8 mouse cellular contexts compared by ENCODE assay signal in the genomic region with DNA sequence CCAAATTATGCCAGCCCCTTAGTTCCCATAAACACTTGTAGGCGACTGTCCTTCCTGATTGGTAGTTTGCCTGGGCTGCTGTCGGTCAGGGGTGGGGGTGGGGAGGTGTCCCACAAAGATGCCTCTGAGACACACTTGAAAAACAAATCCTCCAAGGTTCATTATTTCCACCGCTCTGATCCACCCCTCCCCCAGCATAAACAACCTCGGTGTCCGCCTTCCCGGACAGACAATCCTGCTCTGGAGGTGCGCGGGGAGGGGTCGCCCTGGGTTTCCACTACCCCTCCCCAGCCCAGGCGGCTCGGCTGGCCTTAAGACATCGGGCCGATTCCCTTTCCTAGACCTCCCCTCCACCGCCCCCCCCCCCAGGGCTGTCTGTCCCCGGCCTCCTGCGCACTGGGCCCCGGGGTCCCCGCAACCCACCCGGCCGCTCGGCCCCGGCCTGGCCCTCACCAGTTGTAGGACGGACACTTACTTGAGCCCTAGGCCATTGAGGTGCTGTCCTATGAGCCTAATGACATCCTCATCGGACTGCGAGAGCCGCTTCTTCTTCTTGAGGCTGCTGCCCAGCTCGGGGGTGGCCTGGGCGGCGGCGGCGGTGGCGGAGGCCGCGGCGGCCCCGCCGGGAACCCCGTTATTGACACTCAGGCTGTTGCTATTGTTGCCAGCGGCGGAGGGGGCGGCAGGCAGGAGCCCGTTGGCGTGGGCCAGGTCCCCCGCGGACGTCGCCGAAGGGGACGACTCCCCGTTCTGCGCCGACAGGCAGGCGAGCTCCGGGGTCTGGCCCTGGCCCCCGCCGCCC. TPM values are rescaled to one million over a fixed set of nuclear protein-coding genes. Genes with fewer than 3 reads are reported as not detected.
A peak's percentile ranks its signal among the peaks of the same experiment; 100 is the strongest.
DNase-seq lines count a peak whose midpoint lies in the region; ATAC-seq and TF ChIP-seq lines count a peak whose summit lies in the region.

No protein-coding gene starts in this region.

- H3K4me3 ChIP-seq in heart, adult 2 months: peak overlapping the region; percentile 79
- peak overlapping the region; percentile 98 for H3K4me3 ChIP-seq in liver, embryonic 16.5 days (ENCODE audit: low read depth, low read length)
- peak overlapping the region; percentile 100 for H3K4me3 ChIP-seq in neural tube, embryonic 11.5 days (ENCODE audit: low read depth, low read length)

- DNase-seq in CD4-positive helper T cell, adult 2 months (ENCODE audit: low read depth, low spot score): peak; percentile 59
- DNase-seq in adrenal gland, adult (ENCODE audit: inconsistent age in 2 of 2, low spot score in 1 of 2): peak; percentile 57 to 83
- peak; percentile 39 for DNase-seq in embryo, embryonic 10.5 days (ENCODE audit: low spot score)
- DNase-seq in heart, adult 2 months: peak; percentile 61 to 70
- peak; percentile 52 for DNase-seq in kidney, adult 18-20 months
- DNase-seq in neural tube, embryonic 11.5 days (ENCODE audit: low spot score): peak; percentile 54
- DNase-seq in testis, postnatal 14 days (ENCODE audit: low spot score): peak; percentile 57

- peaks cover 21% of the 10 kb centered on the region for H3K36me3 ChIP-seq in heart, adult 2 months (ENCODE audit: control insufficient read depth, insufficient read depth, low read length)
- peaks cover 23% of the 10 kb centered on the region for H3K36me3 ChIP-seq in liver, embryonic 16.5 days (ENCODE audit: control insufficient read depth, insufficient read depth)
- peaks cover 4% of the 10 kb centered on the region for H3K36me3 ChIP-seq in neural tube, embryonic 11.5 days (ENCODE audit: control insufficient read depth, insufficient read depth, low read length)

- peaks cover 5% of the 10 kb centered on the region; the same call in 1 of the 2 replicates for H3K4me1 ChIP-seq in heart, adult 2 months (ENCODE audit: control insufficient read depth, insufficient read depth, low read length)
- H3K4me1 ChIP-seq in liver, embryonic 16.5 days (ENCODE audit: control insufficient read depth, low read depth, low read length): peaks cover 33% of the 10 kb centered on the region
- H3K4me1 ChIP-seq in neural tube, embryonic 11.5 days (ENCODE audit: control insufficient read depth, insufficient read depth, low read length): peaks cover 13% of the 10 kb centered on the region

- peak overlapping the region; percentile 97 for H3K9ac ChIP-seq in heart, adult 2 months (ENCODE audit: low read depth, low read length)
- H3K9ac ChIP-seq in liver, embryonic 16.5 days (ENCODE audit: low read depth, low read length): peak overlapping the region; percentile 100
- peak overlapping the region; percentile 94 for H3K9ac ChIP-seq in neural tube, embryonic 11.5 days (ENCODE audit: low read length)

- TF ChIP-seq EP300 in heart, adult 2 months (IDR thresholded peaks at IDR 0.05; ENCODE audit: insufficient read depth, low read depth, low read length): no peak

- H3K79me2 ChIP-seq in heart, adult 2 months (replicated peaks; ENCODE audit: control insufficient read depth, insufficient read depth, low read length): peaks cover 6% of the 10 kb centered on the region

- intact Hi-C loops in heart, adult 2 months (cut with DNase I): loop anchor here (2.0 kb wide), 1 partner anchor 66 kb away; a partner anchor contains a TSS

- TF ChIP-seq CTCF in heart, adult 2 months (IDR thresholded peaks at IDR 0.05): no peak

- ATAC-seq in liver, embryonic 16.5 days (ENCODE audit: low read depth): peak; percentile 27
- ATAC-seq in neural tube, embryonic 11.5 days (ENCODE audit: insufficient read depth, low FRiP score, low TSS enrichment): peak; percentile 43

- no peaks in the 10 kb centered on the region for H3K27me3 ChIP-seq in heart, adult 2 months (ENCODE audit: control insufficient read depth, insufficient read depth, low read length)
- no peaks in the 10 kb centered on the region for H3K27me3 ChIP-seq in liver, embryonic 16.5 days (ENCODE audit: control insufficient read depth, insufficient read depth, low read depth, low read length)
- H3K27me3 ChIP-seq in neural tube, embryonic 11.5 days (ENCODE audit: control insufficient read depth, insufficient read depth, low read length): no peaks in the 10 kb centered on the region

- peak overlapping the region; percentile 99 for H3K27ac ChIP-seq in heart, adult 2 months
- peak overlapping the region; percentile 99 for H3K27ac ChIP-seq in liver, embryonic 16.5 days (ENCODE audit: low read length)
- peak overlapping the region; percentile 77 for H3K27ac ChIP-seq in neural tube, embryonic 11.5 days (ENCODE audit: low read depth, low read length)

- WGBS in heart, adult 2 months: under 1% methylated on average over 55 of the region's 56 CpGs
- under 1% methylated on average over 55 of the region's 56 CpGs for WGBS in liver, embryonic 16.5 days (ENCODE audit: insufficient replicate concordance)
- under 1% methylated on average over 34 of the region's 56 CpGs for WGBS in neural tube, embryonic 11.5 days

- no peaks in the 10 kb centered on the region for H3K9me3 ChIP-seq in liver, embryonic 16.5 days (replicated peaks; ENCODE audit: control insufficient read depth, low read length)
- no peaks in the 10 kb centered on the region for H3K9me3 ChIP-seq in neural tube, embryonic 11.5 days (ENCODE audit: control insufficient read depth, low read length)

- TF ChIP-seq POLR2A in heart, adult 2 months (IDR thresholded peaks at IDR 0.05; ENCODE audit: insufficient read depth, low read depth, low read length): 0 out of 2 replicates have a peak, but pooled peaks have one; percentile 38

- peak overlapping the region; percentile 66 for H3K4me2 ChIP-seq in liver, embryonic 16.5 days (ENCODE audit: low read depth, low read length)
- H3K4me2 ChIP-seq in neural tube, embryonic 11.5 days (ENCODE audit: low read depth): peak overlapping the region; percentile 90

RNA-seq across cellular contexts. Expression of a gene that starts 1.0 kb away (rescaled TPM):
- 10 to 100 TPM; 86.3 to 99.7 TPM for total RNA-seq in heart, adult 2 months (2021)
- 30.2 and 52.4 TPM in 2 replicates for polyA plus RNA-seq in heart, adult 2 months (2012; rRNA removed)
- polyA plus RNA-seq in liver, embryonic 16.5 days (2015; fragmentation: Nextera tagmentation; extraction: Ambion mirVana): 42.9 and 46.1 TPM in 2 replicates
- 37.8 and 38.0 TPM in 2 replicates for polyA plus RNA-seq in neural tube, embryonic 11.5 days (2014; fragmentation: Nextera tagmentation; extraction: Ambion mirVana)

Comparison
In these comparisons a context has a peak if more than half of its experiments do, and no peak if none do; other contexts are left out.
1. Peak in every context shown above with its lines: DNase-seq, ATAC-seq, H3K4me3 ChIP-seq and H3K27ac ChIP-seq.